Mouse (Mus musculus) bone marrow macrophage, adult 2 months (primary cell): Measurements from ENCODE around the gene Med11.

Source experiments
- CTCF ChIP-seq: IDR thresholded peaks from 2 replicates; pipeline ENCODE4 v1.5.1; 2012; ENCODE audit warnings: low read depth, mild to moderate bottlenecking, low read length, moderate library complexity
- POLR2A ChIP-seq: IDR thresholded peaks from 2 replicates; pipeline ENCODE4 v1.6.1; 2012; ENCODE audit warnings: mild to moderate bottlenecking, low read depth, low read length, borderline replicate concordance

- TF ChIP-seq POLR2A = no peak
- no peak for TF ChIP-seq CTCF
These were observed 12.3 kb downstream of the Med11 start for GRCm38 (mm10) chr11:70463970-70464369.
